Mouse (Mus musculus): Measurements from ENCODE around the gene Dnase2a.
"Not testable (repeated sequence)": the region's sequence is repeated elsewhere in the genome, so short reads cannot be mapped to it uniquely, and the experiment has no call there.

Dnase2a gene

DNA sequence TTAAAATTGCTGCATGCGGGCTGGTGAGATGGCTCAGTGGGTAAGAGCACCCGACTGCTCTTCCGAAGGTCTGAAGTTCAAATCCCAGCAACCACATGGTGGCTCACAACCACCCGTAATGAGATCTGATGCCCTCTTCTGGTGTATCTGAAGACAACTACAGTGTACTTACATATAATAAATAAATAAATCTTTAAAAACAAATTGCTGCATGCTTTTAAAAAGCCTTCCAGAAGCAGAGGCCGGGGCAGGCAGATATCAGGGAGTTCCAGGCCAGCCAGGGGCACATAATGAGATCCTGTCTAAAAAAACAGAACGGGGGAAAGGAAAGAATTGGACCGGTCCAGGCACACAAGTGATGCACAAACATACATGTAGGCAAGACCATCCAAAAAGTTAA, 381 bp upstream of the Dnase2a start:
- not testable (repeated sequence) for DNase-seq (ENCODE audit: low spot score)

- no peak for DNase-seq (ENCODE audit: low spot score)
These were observed 905 bp downstream of the Dnase2a start for GRCm38 (mm10) chr8:84909162-84909767.

- no peak for DNase-seq (ENCODE audit: low spot score)
These were observed 1.6 kb downstream of the Dnase2a start for GRCm38 (mm10) chr8:84909949-84910348.

DNA sequence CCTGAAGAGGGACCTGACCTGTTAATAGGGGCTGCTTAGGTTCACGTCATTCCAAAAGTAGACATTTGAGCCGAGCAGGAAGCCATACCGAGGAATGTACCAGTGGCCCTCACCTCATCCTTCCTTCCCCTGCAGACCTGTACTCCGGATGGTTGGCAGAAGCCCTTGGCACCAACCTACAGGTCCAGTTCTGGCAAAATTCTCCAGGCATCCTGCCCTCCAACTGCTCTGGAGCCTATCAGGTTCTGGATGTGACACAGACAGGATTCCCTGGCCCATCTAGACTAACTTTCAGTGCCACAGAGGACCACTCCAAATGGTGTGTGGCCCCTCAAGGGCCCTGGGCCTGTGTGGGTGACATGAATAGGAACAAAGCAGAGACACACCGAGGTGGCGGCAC, 2.2 kb downstream of the Dnase2a start:
- no peak for DNase-seq (ENCODE audit: low spot score)

DNA sequence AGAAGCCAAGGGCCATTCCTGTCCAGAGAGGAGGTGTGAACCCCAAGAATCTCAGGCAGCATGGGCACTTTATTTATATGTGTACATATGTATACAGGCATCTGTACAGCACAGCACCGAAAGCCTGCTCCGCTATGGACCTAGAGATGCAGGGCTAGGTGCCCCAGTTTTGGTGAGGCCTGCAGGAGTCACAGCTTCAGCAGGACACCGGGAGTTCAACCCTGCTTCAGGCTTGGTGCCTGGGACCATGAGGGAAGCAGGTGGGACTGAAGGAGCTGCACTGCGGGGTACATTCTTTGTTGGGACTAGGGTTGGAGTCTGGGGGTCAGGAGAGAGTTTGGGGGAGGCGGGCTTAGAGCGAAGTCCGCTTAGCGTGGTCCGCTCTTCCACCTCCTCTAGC, 3.5 kb downstream of the Dnase2a start:
- no peak for DNase-seq (ENCODE audit: low spot score)

DNA sequence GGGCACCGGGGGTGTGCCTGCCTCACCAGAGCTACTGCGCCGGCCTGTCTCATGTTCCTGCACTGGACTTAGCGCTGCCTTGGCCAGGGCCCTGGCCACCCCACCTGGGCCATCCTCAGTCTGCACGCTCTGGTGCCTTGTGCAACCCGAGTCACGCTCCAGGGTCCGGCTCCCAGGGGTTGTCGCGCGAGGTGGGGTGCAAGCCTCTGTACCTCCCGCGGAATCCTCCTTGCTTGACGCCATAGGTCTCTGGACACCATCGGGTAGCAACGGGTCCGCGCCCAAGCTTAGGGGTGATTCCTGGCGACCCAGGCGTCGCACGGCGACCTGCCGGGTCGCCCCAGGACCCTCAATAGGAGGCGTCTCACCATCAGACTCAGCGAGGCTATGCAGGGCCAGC, 4.0 kb downstream of the Dnase2a start:
- DNase-seq (ENCODE audit: low spot score): no peak

- DNase-seq (ENCODE audit: low spot score): peak; percentile 50
These were observed 4.6 kb downstream of the Dnase2a start for GRCm38 (mm10) chr8:84912895-84913501.

DNA sequence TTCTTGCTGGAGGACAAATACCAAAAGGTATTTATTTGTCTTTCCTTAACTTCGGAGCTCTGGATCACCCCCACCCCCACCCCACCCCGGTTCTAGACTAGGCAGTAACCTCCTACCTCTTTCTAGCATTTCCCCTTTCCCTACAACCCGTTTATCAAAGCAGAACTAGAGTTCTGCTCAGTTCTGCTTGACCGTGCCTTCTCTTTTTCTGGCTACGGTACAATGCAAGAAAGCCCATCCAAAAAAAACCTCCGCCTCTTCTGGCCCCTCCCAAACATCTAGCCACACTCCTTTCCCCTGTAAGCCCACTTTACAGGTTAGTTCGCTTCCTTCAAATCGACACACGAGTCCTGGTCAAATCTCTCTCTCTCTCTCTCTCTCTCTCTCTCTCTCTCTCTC, 5.1 kb downstream of the Dnase2a start:
- DNase-seq (ENCODE audit: low spot score): no peak

GRCm38 (mm10) chr8:84913960-84914359, 5.6 kb downstream of the Dnase2a start:
- no peak for DNase-seq (ENCODE audit: low spot score)

DNA sequence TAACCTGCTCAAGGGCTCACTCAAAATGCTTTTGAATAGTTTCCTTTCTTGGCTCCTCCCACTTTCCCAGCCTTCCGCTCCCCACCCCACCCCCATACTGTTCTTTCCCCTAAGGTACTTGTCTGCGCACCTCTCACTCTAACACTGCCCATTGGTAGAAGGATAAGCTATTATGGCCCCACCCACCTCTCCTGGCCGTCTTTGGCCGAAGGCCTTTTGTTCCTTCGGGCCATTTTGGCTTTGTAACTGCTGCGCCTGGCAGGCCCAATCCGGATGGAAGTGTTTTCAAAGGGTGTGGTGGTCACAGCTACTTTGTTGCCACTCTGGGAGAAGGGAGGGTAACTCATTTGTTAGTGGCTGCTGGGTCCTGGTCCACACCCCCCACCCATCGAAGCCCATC, 6.9 kb downstream of the Dnase2a start:
- DNase-seq (ENCODE audit: low spot score): no peak

GRCm38 (mm10) chr8:84917781-84918180, 9.4 kb downstream of the Dnase2a start:
- no peak for DNase-seq (ENCODE audit: low spot score)

DNA sequence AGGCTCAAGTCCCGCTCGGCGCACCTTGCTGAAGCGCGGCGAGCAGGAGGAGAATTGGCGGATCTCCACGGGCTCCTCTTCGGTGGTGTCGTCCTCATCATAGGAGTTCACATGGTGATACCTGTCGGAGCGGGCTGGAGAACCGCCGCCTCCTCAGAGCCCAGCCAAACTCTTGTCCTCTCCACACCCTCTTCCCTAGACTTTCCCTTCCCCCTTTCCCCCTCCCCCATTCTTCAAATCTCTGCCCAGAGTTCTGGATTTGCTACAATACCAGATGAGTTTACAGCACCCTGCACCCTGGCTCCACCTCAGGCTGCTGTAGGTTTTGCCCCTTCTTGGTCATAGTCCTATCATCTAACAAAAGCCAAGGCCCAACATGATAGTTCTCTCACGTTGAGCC, 10.3 kb downstream of the Dnase2a start:
- DNase-seq (ENCODE audit: low spot score): no peak

- DNase-seq (ENCODE audit: low spot score): no peak
These were observed 13.2 kb downstream of the Dnase2a start for GRCm38 (mm10) chr8:84921596-84921995.

DNA sequence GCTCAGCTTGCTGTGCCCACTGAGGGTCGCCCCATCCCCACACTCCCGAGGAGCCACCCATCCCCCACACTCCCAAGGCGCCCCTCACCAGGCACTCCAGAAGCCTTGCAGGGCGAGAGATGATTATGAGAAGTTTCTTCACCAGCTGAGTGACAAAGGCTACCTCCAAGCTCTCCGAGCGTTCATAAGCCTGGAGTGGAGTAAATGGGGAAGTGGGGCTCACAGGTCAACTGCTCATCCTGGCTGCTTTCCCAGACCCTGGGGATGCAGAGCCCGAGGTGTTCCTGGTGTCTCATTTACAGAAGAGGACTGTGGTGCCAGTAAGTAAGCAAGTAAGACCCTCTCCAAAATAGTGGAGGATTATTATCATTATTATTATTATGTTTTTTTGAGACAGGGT, 17.2 kb downstream of the Dnase2a start:
- DNase-seq (ENCODE audit: low spot score): no peak

DNA sequence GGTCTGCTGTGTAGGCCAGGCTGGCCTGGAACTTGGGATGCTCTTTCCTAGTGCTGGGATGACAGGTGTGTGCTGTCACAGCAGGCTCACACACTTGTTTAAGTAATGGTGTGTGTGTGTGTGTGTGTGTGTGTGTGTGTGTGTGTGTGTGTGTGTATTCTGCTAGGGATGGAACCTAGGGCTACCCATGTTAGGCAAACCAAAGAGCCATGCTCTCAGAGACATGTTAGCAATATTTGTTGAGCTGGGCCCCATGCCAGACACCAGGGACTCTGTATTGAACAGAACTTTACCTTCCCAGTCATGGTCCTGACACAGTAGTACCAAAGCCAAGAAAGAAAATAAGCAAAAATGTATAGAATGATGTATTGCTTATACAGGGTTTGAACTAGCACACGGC, 19.2 kb downstream of the Dnase2a start:
- DNase-seq (ENCODE audit: low spot score): no peak

GRCm38 (mm10) chr8:84928456-84929306, 20.3 kb downstream of the Dnase2a start:
- peak; percentile 57 for DNase-seq (ENCODE audit: low spot score)

DNA sequence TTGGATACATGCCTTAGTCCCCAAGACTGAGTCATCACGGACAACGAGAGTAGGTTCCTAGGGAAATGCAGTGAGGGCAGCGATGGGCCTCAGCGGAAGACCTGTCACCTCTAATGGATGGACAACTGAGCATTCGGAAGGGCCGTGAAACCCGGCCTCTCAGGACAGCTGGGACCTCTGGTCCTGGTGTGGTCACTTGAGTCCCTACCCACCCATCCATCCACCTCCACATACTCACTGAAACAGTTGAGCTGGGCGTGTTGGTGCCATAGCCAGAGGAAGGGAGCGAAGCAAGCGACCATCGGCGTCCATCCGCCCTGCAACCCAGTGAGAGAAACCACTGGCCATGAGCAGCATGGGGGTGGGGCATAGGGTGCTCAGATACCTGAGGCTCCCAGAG, 22.2 kb downstream of the Dnase2a start:
- no peak for DNase-seq (ENCODE audit: low spot score)

DNA sequence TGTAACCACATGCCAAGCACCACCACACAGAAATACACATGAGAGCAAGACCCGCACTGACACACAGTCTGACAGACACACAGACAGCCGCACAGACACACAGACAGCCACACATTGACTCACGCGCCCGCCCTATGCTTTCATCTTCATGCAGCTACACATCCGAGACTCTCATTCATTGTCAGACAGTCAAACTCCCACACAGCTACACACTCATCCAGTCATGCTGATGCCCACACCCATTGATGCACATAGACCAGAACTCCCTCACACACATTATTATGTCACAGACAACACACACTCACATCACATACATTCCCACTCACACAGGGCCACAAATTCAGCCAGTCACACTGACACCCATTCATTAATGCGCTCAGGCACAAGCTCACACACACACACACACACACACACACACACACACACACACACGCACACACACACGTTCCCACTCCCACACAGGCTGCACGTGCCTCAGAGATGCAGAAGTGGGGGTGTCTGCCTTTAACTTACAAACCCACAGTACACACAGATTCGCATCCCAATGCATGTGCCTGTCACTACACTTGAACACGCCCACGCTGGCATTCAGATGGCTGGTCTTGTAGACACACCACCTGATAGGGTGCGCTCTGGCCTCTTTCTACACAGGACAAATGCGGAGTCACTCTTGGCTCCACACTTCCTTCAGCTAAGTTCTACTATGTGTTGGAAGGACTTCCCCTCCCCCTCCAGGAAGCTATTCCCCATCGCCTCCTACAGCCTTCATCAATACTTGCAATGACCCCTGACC, 25.6 kb downstream of the Dnase2a start:
- no peak for DNase-seq (ENCODE audit: low spot score)

- DNase-seq (ENCODE audit: low spot score): no peak
These were observed 26.5 kb downstream of the Dnase2a start for GRCm38 (mm10) chr8:84934860-84935259.

DNA sequence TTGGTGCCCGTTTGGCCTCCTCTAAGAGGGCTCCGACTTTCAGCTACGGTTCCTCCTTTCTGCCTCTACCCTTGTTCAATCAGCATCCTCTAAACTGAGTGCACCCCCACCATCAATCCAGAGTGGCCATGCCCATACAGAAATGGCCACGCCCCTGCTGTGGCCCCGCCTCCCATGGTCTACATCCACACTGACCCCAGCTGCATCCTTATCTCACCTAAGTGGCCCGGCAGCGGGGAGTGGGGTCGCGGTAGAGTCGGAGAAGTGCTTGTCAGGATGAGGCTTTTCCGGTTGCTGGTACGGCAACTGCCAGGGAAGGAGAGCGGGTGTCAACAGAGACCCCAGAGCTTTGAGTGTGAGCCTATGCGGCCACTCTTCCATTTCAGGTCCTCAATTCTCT, 27.1 kb downstream of the Dnase2a start:
- no peak for DNase-seq (ENCODE audit: low spot score)

DNA sequence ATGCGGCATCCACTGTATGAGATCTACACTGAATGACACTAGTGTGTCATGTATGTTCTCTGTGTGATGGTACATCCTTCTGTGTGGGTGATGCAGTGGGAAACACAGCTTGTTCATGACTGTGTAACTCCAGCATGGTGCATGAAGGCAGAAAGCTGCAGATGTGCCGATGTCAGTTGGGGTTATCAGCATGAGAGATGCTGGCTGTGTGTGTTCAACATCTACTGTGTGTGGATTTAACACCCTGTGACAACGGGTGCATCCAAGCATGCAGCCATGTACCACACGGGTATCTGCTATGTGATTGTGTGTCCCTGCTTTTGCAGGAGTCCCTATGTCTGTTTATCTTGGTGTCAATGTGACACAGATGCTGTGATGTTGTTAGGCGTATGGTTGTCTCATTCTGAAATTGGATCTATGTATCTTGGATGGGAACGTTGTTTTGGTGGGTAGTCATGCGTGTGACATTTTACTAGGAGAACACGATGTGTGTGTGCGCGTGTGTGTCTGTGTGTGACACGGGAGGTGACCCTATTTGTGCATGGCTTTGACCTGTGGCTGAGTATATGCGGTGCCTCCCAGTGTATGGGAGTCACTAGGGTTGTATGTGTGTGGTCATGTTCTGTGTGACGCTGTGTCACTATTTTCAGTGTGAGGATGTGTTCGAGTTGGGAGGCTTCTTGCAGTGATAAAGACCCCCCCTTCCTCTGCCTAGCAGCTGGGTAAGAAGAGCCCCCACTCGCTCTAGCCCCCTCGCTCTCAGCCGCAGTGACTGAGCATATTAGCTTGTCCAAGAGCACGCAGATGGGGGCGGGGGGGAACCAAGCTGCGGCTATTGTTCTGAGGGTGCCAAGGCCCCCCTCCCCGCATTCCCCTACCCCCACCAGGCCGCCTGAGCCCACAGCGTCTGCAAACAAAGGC, 27.9 kb downstream of the Dnase2a start:
- no peak for DNase-seq (ENCODE audit: low spot score)
